Mouse (Mus musculus): Measurements from ENCODE around the gene Pde11a. TPM values are rescaled to one million over a fixed set of nuclear protein-coding genes. Genes with fewer than 3 reads are reported as not detected.

Pde11a gene
- polyA plus RNA-seq (2014; fragmentation: Illumina TruSeq; extraction: RNeasy Lipid Tissue Mini Kit (QIAGEN cat#74804); ENCODE audit: low replicate concordance) = 1.9 TPM

DNA sequence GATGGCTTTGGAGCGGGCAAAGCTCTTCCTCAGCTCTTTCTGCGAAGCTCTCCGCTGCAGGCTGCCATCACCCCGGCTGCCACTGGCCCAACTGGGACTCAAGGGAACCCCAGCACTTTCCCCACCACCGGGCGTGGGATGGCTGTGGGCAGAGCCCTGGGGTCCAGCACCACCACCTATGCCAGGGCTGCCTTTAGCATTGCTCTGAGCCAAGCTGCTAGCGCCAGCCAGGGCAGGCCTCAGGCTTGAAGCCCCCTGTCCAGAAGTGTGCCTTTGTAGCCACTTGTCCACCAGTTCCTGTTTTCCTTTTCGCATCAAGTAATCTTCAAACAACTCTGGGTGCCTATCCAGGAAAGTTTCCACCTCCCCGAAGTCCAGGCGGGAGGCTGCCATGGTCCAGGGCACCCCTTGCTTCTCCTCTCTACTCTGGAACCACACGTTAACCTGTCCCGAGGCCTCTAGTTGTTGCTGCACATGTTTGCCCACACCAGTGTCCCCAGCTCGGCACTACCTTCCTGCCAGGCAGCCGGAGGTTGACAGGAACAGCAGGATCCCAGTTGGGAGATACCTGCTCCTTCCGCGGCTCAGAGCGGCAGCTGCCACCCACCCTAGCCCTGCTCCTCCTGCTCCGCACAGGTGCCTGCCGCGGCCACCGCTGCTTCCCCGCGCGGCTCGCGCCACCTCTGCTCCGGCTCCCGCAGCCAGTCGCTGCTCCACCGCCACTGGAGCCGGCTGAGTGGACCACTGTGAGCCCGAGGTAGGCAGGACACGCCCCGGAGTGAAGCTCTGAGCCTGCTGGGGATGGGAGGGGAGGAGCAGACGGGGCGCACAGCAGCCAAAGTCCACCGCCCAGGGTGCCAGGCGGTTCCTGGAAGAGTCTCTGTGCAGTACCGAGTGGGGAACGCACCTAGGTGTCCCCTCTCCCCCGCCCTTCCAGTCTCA is at the start of gene Pde11a:
Gene Pde11a, minus strand, starts transcription at position 560 of the 942 bp plus-strand sequence.

DNA sequence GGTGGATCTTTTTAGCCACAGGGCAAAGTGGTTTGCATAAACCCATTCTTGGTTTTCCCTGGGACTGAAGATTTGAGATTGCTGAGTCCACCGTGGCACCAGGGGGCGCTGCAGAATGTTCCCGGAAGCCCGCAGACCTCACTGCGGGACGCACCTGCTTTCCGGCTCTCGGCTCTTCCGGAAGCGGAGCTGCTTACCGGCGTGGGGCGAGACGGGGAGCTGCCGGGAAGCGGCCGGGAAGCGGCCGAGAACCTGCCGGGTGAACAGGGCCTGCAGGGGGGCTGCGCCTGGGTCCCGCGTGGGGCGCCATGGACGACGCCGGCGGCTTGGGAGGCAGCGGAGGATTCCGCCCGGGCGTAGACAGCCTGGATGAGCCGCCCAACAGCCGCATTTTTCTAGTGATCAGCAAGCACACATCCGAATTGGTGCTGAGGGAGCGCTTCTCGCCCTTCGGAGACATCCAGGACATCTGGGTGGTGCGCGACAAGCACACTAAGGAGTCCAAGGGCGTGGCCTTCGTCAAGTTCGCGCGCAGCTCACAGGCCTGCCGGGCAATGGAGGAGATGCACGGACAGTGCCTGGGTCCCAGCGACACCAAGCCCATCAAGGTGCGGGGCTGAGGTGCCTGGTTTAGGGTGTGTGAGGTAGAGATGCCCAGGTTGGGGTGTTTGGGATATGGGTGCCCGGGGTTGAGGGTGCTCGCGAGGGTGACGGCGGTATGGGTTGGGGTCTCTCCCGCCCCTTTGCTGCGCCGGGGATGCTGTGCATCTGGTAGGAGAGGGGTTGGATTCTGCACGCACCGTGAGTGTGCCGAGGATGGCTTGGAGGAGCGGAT is 31.5 kb upstream of the Pde11a start, which contains the start of gene Rbm45:
Gene Rbm45, plus strand, starts transcription at position 164 of the 835 bp plus-strand sequence.

GRCm38 (mm10) chr2:76360226-76360625 is 21.7 kb upstream of the Pde11a start, which contains the start of gene Cyct:
TSS of gene Cyct (minus strand) at chr2:76360450.

DNA sequence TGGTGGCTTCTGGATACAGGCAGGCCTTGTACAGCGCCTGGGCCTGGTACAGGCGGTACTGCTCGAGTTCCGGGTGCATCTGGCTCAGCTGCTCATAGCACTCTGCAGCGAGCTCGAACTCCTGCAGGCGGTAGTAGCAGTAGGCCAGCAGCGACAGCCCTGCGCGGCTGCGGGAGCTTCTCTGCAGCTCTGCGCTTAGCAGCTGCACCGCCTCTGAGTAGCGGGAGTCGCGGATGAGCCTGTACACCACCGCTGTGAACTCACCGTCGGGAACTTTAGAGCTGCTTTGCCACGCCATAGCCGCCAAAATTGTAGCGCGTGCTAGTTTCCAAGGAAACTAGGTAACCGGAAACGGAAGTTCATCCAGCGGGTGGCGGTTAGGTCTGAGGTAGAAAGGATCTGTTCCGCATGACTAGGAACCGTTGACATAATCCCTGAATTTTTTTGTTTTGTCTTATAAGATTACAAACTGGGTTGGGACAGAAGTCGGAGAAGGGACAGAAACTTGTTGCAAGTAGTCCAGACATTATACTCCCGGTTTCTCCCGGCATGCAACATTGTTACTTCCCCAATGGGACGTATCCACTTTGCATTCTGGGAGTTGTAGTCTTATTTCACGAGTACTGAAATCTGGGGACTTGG is 357.0 kb downstream of the Pde11a start, which contains the start of gene Ttc30a1:
Gene Ttc30a1, minus strand, starts transcription at position 528 of the 642 bp plus-strand sequence.

DNA sequence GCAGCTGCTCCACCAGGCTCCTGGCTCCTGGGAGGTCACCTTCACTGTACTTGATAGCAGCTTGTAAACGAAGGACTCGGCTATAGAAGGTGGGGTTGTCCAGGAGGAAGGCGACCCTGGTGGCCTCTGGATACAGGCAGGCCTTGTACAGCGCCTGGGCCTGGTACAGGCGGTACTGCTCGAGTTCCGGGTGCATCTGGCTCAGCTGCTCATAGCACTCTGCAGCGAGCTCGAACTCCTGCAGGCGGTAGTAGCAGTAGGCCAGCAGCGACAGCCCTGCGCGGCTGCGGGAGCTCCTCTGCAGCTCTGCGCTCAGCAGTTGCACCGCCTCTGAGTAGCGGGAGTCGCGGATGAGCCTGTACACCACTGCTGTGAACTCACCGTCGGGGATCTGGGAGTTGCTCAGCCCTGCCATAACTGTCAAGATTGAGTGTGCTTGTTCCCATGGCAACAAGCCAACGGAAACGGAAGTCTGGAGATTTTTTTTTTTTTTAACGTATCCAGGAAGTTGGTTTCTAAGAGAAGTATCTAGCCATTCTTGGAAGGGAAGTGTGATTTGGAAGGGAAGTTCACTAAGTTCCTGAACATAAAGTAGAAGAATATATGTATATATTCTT is 360.7 kb downstream of the Pde11a start, which contains the start of gene Ttc30a2:
Gene Ttc30a2, minus strand, starts transcription at position 419 of the 617 bp plus-strand sequence.

Other genes starting within 250 kb of the Pde11a start
- gene Cyct, start 21.7 kb upstream of the Pde11a start, polyA plus RNA-seq (2014; fragmentation: Illumina TruSeq; extraction: RNeasy Lipid Tissue Mini Kit (QIAGEN cat#74804); ENCODE audit: low replicate concordance) = 0.78 TPM
- gene Rbm45, start 31.2 kb upstream of the Pde11a start, polyA plus RNA-seq (2014; fragmentation: Illumina TruSeq; extraction: RNeasy Lipid Tissue Mini Kit (QIAGEN cat#74804); ENCODE audit: low replicate concordance) = 36.2 TPM
- gene Osbpl6, start 67.7 kb upstream of the Pde11a start, polyA plus RNA-seq (2014; fragmentation: Illumina TruSeq; extraction: RNeasy Lipid Tissue Mini Kit (QIAGEN cat#74804); ENCODE audit: low replicate concordance) = 71.2 TPM